Mouse (Mus musculus) gastrocnemius, adult 8-10 months (tissue): ENCODE results near the gene Olfr67. TPM values are rescaled to one million over a fixed set of nuclear protein-coding genes. Genes with fewer than 3 reads are reported as not detected.
"Not testable (repeated sequence)": the region's sequence is repeated elsewhere in the genome, so short reads cannot be mapped to it uniquely, and the experiment has no call there.

Experiments used
- DNase-seq, 2 experiments: peaks; one replicate each; pipeline ENCODE4 v3.0.0; 2022; ENCODE audit warnings: low spot score in 2 of 2
- total RNA-seq, 4 experiments: library from RNA; stranded (reverse); gene quantifications; 2 replicates each; pipeline ENCODE4 v1.2.4; 2022

Olfr67 gene
- total RNA-seq = not detected

DNA sequence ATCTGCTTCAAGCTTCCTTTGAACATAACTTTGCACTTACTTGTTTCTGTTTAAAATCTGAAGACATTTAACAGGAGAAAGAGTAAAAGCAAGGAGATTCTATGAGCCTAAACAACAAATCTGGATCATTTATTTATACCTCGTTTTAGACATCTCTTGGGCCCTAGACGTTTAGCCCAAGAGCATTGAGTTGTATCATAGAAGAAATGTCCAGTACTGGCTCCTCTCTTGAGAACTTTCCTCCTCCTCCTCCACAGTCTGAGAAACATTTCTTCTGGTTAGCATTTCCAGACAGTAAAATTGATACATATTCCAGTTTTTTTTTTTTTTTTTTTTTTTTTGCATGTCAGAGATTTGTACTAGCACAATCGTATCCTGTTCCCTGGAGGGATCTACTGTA, at the start of gene Olfr67:
TSS of gene Olfr67 (minus strand) at position 101 of the 400 bp plus-strand sequence.
- DNase-seq = no peak

DNA sequence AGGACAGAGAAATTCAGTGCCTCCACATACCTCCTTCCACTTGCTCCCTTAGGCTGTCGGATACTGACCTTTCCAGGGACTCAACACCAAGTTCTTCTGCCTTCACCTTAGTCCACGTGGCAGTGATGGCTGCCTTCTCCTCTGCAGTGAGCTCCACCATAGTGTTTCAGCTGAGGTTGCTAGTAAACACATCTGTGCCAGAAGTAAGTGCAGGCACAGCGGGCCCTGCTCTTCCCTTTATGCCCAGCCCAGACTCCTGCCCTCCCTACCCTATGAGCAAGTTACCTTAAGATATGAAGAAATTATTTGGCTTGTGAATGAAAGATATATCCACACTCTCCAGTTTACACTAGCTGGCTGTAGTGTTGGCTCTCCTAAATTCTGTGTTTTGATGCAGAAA, 48.6 kb upstream of the Olfr67 start, which contains the start of gene Hbb-bh2:
TSS of gene Hbb-bh2 (minus strand) at position 253 of the 400 bp plus-strand sequence.
- DNase-seq = no peak

DNA sequence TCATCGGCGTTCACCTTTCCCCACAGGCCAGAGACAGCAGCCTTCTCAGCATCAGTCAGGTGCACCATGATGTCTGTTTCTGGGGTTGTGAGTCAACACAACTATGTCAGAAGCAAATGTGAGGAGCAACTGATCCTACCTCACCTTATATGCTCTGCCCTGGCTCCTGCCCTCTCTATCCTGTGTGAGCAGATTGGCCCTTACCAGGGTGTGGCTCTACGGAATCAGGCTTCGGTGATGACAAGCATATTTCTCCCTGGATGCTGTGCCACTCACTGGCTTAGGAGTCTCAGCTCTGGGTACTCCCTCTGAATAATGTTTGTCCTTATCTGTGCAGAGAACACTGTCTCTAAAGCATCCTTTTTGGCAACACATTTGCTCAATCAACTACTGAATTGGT, 36.2 kb upstream of the Olfr67 start, which contains the start of gene Hbb-bs:
TSS of gene Hbb-bs (minus strand) at position 289 of the 400 bp plus-strand sequence.
- DNase-seq = no peak

DNA sequence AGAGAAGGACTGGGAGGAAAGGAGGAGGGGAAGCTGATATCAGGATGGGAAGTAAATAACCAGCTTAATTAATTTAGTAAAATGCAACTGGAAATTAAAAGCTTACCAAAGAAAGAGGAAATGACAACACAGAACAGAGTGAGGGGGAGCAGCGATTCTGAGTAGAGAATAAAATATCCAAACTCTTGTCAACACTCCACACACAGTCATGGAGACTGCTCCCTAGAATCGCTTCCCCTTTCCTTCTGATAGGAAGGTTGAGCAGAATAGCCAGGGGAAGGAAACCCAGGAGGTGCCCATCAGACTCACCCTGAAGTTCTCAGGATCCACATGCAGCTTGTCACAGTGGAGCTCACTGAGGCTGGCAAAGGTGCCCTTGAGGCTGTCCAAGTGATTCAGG, 35.5 kb upstream of the Olfr67 start:
- DNase-seq = not testable (repeated sequence)

DNA sequence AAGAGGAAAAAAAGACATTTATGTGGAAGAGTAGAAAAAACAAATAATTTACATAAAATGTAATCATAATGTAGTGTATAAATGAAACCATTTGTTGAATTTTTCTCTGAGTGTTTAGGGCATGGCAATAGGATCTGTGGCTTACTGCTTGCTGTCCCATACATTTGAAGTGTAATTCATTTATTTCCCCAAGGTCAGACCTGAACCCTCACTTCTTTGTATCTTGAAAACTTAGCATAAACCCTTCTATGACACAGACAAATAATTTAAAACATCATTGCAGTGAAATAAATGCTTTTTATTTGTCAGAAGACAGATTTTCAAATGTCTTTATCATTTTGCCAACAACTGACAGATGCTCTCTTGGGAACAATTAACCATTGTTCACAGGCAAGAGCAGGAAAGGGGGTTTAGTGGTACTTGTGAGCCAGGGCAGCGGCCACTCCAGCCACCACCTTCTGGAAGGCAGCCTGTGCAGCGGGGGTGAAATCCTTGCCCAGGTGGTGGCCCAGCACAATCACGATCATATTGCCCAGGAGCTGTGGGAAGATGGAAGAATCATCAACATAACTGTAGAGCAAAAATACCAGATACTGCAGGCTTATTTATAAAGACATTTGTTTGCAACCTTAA, 34.8 kb upstream of the Olfr67 start:
- DNase-seq = no peak

DNA sequence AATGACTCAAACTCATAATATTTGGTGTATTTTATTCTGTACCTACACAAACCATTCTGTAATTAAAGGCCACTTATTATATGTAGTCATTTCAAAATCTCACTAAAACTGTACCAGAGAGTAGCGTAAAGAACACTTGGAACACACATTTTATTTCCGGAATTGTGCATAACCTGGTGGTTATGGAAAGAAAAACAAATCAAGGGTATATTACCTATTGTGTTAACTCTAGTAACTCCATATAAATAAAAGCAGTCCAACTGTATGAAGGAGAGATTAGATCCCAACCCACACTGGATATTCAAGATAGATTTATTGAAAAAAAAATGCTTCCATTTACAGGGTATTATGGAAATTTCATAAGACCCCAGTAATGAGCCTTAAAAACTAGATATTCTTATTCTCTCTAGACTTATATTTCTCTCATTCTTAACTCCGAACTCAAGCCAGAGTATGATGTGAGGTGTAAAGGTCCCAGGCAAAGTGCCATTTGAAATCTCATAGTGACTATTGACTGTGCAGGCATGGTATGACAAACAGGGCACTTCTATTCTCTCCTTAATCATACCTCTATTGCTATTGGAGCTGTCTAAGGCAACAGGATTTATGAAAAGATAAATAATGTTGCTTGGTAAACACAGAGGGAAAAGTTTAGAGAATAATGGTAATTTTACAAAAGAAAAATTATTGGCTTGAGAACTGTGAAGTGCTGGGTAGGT, 34.1 kb upstream of the Olfr67 start:
- no peak for DNase-seq

DNA sequence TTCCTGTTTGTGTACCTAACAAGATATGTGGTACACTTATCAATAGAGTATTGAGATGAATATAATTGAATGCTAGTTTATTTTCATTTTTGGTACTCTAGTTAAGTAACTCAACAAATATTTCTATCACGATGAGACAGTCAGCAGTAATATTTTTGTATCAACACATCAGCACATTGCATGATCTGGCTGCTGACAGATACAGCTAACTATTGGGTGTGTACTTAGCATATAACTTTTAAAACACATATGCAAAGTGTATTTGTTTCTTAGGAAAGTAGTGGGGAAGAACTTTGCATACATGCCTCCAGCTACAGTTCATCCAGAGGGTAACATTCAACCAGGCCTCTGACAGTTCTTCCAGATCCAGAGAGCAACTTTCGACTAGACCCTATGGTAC, 33.0 kb upstream of the Olfr67 start:
- no peak for DNase-seq

DNA sequence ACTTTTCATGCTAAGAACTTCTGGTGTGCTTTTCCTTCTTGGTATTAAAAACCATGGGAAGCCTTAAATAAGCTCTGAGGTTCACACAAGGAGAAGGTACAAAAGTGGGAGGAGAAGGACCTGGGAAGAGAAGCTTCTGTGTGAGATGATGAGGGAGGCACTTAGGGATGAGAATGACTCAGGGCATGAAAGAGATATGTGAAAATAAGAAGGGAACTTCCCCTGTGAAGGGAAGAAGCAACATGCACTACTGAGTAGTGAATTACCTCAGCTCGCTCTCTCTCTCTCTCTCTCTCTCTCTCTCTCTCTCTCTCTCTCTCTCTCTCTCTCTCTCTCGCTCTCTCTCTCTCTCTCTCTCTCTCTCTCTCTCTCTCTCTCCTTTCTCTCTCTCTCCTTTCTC, 23.5 kb upstream of the Olfr67 start:
- DNase-seq = not testable (repeated sequence)

DNA sequence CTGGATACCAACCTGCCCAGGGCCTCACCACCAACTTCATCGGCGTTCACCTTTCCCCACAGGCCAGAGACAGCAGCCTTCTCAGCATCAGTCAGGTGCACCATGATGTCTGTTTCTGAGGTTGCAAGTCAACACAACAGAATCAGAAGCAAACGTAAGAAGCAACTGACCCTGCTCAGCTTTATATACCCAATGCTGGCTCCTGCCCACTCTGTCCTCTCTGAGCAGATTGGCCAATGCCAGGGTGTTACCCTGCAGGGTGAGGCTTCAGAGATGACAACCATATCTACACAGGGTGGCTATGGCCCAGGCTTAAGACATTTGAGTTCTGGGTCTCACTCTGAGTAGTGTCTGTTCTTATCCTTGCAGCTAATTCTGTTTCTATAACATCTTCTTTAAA, 22.1 kb upstream of the Olfr67 start, which contains the start of gene Hbb-bt:
TSS of gene Hbb-bt (minus strand) at position 231 of the 400 bp plus-strand sequence.
- no peak for DNase-seq

DNA sequence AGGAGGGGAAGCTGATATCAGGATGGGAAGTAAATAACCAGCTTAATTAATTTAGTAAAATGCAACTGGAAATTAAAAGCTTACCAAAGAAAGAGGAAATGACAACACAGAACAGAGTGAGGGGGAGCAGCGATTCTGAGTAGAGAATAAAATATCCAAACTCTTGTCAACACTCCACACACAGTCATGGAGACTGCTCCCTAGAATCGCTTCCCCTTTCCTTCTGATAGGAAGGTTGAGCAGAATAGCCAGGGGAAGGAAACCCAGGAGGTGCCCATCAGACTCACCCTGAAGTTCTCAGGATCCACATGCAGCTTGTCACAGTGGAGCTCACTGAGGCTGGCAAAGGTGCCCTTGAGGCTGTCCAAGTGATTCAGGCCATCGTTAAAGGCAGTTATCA, 21.5 kb upstream of the Olfr67 start:
- not testable (repeated sequence) for DNase-seq

DNA sequence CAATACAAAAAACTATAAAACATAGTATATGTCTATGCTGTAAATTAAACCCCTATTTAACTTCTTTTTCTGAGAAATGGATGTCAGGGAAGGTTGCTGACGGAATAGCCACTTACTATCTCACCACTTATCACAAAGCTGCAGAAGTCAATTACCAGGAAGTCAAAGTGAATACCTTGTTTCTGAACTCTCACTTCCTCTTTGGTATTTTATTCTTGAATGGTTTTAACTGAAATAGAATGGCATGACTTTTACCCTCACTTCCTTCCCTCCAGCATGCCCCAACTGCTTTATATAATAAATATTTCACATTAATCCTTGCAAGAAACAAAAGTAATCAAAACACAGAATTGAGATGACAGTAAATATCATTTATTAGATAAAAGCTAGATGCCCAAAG, 20.6 kb upstream of the Olfr67 start:
- DNase-seq = no peak

DNA sequence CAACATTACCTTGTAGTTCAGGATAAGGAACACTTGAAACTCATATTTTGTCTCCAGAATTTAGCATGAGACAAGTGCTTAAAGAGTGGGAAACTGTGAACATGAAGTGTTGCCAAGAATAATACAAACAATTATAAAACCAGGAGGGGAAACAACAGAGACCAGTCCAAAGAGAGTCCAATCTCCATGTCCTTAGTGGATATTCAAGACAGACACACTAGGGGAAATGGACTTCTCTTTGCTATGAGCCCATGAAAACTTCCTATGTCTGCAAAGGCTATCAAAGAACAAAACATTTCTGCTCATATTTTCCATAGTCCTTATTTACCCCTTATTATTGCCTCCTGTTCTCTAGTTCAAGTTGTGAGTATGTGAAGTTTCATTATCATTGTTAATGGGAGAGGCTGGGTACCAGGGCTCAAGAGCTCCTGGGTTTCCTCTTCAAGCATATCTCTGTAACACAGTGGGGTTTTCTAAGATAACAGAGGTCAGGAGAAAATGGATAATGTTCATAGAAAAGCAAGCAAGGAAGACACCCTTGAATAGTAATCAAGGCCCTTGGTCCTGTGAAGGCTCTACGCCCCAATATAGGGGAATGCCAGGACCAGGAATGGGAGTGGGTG, 19.7 kb upstream of the Olfr67 start:
- no peak for DNase-seq

DNA sequence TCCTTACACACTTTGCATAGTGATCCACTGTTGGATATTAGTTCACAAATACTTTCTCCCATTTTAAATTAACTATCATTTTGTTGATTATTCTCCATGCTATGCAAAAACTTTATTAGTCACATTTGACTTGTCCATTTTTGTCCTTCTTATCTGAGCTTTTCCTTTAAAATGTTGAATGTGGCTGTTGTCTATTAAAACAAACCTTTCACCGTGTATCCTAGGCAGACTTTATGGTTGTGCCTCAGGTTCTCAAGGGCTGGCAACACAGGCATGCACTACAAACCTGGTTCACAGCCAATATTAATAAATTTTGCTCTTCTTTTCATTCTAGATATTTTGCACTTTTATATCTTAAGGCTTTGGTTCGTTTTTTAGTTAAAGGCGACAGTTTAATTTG, 19.1 kb upstream of the Olfr67 start:
- no peak for DNase-seq

DNA sequence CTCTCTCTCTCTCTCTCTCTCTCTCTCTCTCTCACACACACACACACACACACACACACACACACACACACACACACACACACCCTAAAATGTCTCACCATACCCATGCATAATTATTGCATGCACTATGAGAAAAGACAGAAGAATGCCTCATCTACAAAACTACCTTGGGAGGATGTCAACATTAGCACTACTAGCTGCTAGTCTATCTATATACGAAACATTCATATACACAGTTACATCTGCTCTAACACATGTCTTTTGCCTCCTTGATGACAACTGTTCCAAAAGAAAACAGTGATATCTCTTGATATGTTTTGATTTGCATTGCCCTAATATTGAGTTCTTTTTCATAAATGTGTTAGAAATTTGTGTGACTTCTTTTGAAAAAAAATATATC, 18.7 kb upstream of the Olfr67 start:
- no peak for DNase-seq

DNA sequence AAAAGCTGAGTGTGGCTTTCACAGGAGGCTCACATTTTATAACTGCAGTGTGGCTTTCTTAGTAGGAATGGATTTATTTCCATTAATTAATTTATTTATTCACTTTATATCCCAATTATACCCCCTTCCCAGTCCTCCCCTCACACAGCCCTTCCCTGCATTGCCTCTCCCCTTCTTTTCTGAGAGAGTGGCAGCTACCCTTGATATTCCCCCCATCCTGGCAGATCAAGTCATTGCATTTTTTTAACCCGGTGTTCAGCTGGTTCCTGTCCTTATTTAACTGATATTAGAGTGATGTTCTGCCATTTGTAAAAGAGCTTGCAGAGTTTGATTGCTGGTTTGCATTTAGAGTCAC, 18.2 kb upstream of the Olfr67 start:
- DNase-seq = no peak

DNA sequence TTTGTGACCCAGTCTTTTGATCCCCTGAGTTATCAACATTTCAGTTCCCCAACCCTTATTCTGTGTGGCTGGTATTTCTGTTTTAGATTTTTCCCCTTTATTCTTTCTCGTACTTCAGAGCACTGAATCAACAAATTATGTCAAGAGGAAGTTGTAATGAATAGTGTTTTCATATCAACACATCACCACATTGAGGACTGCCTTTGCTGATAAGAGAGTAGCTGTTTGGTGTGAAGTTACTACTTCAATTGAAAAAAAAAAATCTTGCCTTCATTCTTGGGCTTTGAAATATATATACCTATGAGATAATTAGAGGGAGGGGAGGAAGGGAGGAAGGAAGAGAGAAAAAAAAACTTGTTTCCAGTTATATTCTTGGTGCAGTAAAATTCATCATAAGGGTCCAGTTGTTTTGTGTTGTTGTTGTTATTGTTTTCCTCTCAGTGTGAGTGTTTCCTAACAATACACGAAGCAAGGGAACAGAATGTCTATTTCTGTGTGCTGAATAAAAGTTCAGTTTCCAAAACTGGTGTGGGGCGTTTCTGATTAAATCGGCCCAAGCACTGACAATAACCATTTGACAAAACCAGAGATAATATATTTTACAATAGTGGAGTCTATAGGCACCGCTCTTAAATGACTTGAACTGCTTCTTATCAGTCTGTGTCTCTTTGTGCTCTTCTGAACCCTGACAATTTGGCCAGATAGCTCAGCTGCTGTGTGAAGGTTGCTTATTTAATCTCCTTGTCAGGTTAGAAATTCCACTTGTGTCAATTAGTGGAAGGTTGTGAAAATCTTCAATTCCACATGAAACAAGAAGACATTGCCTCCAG, 17.6 kb upstream of the Olfr67 start:
- DNase-seq = no peak

DNA sequence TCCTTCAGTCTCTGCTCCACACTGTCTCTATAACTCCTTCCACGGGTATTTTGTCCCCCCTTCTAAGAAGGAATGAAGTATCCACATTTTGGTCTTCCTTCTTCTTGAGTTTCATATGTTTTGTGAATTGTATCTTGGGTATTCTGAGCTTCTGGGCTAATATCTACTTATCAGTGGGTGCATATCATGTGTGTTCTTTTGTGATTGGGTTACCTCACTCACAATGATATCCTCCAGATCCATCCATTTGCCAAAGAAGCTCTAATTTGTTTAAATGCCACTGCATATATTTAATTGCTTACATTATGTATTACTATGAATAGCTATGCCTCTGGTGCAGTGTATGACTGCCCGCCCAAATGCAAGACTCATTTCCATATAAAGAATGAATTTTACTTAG, 16.5 kb upstream of the Olfr67 start:
- not testable (repeated sequence) for DNase-seq

DNA sequence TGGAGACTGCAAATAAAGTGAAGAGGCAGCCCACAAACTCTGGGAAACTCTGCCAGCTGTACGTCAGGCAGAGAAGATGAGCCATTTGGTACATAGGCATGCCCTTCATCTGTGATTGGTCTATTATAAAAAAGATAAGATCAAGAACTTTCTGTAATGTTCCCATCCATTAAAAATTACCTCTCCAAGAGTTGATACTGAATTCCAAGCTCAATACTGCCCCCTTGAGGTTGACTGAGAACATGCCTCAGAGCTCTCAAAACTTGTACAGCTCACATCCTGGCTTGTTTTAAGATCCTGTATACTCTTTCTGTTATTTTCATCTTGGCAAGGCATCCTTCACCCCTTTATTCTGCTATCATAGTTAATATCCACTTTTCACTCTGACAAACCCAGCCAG, 15.2 kb upstream of the Olfr67 start:
- DNase-seq = no peak

DNA sequence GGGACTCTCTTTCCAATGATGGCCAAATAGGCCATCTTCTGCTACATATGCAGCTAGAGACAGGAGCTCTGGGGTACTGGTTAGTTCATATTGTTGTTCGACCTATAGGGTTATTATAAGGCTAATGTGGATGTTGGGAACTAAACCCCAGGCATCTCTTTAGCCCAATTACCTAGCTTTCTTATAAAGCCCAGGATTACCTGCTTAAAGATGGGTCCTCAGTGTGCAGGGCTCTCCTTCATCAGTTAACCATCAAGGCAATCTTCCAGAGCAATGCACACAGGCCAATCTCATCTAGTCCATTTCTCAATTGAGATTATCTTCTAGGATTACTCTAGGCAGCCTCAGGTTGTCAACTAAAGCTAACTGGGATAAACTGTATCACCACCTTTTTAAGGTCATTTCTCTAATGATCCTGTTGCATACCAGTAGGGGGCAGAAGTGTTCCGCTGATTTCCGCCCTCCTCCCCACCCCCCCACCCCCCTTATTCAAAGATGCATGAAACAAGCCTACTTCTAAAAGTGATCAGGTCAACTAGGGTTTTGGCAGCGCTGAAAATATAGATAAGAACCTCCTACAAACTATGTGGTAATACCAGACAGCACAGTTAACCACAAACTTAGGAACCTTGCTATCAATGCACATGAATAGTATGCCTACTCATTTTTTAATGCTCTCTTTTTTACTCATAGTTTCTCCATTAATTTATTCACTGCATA, 1.2 kb upstream of the Olfr67 start:
- no peak for DNase-seq

DNA sequence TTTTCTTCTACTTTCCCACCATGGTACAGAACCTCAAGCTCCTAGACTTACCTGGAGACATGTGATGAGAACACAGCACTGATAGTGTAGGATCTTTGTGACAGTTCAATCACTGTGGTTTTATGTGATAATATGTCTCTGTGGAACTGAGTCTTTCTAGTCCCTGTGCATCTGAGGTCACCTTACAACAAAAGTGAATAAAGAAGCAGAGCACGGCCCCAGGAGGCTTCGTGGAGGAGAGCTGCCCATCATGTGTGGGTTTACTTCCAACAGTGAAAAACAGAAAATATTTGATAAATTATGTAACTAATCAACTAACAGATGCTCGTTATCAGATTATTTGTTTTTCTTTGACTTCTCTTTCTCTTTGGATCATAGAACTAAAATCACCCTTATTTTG, 12.0 kb downstream of the Olfr67 start, which contains the start of gene Olfr68:
TSS of gene Olfr68 (minus strand) at position 101 of the 400 bp plus-strand sequence.
- DNase-seq = no peak

DNA sequence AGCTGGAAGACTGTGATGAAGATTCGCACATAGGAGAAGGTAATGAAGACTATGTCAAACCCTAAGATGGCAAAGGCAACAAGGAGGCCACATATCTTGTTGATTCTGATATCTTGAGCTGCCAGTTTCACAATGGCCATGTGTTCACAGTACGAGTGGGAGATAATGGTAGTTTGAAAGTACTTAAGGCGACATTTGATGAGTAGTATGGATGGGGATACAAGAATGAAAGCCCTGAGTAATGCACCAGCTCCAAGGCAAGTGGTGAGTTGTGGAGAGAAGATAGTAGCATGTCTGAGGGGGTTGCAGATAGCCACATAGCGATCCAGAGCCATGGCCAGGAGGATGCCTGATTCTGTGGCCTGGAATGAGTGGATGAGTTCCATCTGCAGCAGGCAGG, 14.0 kb downstream of the Olfr67 start:
- DNase-seq = not testable (repeated sequence)
